Mouse (Mus musculus) MEL (cell line): ENCODE results near the gene Ubap2l. TPM values are rescaled to one million over a fixed set of nuclear protein-coding genes. Genes with fewer than 3 reads are reported as not detected.

Source experiments
- DNase-seq: peaks from one replicate; pipeline ENCODE4 v3.0.0; 2011; ENCODE audit warnings: low read depth, low spot score
- H3K27ac ChIP-seq: 2 replicates; pipeline ENCODE4 v1.5.1; 2012; ENCODE audit warnings: low read depth, mild to moderate bottlenecking, control low read depth, low read length, moderate library complexity; ENCODE audit not compliant: control insufficient read depth
- H3K27me3 ChIP-seq, 2 experiments: fragments of 150-350 bp in 1 of 2; sonication (generic) in 1 of 2; 2 replicates each; pipeline ENCODE4 v1.6.1; 2012; ENCODE audit warnings: low read length in 2 of 2, mild to moderate bottlenecking in 2 of 2, improper control_type of control experiment in 1 of 2, moderate library complexity in 1 of 2; ENCODE audit not compliant: insufficient read depth in 2 of 2, control insufficient read depth in 1 of 2
- H3K36me3 ChIP-seq, 2 experiments: 2 replicates each; pipeline ENCODE4 v1.6.1; 2012 to 2014; ENCODE audit warnings: low read length in 2 of 2, improper control_type of control experiment in 1 of 2, inconsistent platforms in 1 of 2, mild to moderate bottlenecking in 1 of 2; ENCODE audit not compliant: insufficient read depth in 2 of 2, control insufficient read depth in 1 of 2
- H3K4me1 ChIP-seq, 2 experiments: fragments of 150-350 bp in 1 of 2; sonication (generic) in 1 of 2; 2 replicates each; pipeline ENCODE4 v1.6.1; 2012; ENCODE audit warnings: low read length in 2 of 2, improper control_type of control experiment in 1 of 2, mild to moderate bottlenecking in 1 of 2; ENCODE audit not compliant: insufficient read depth in 2 of 2, control insufficient read depth in 1 of 2
- H3K4me3 ChIP-seq, 2 experiments: fragments of 150-350 bp in 1 of 2; sonication (generic) in 1 of 2; 2 replicates each; pipeline ENCODE4 v1.5.1; 2012; ENCODE audit warnings: low read depth in 2 of 2, low read length in 2 of 2, mild to moderate bottlenecking in 2 of 2, moderate library complexity in 2 of 2, control low read depth in 1 of 2, improper control_type of control experiment in 1 of 2; ENCODE audit not compliant: control insufficient read depth in 1 of 2, insufficient read depth in 1 of 2
- H3K79me2 ChIP-seq: 2 replicates; pipeline ENCODE4 v1.6.1; 2012; ENCODE audit warnings: mild to moderate bottlenecking, low read length, moderate library complexity; ENCODE audit not compliant: control insufficient read depth, poor library complexity, insufficient read depth
- H3K9ac ChIP-seq: 2 replicates; pipeline ENCODE4 v1.6.1; 2012; ENCODE audit warnings: low read depth, mild to moderate bottlenecking, control low read depth, low read length, moderate library complexity; ENCODE audit not compliant: control insufficient read depth, poor library complexity, severe bottlenecking
- H3K9me3 ChIP-seq: fragments of 150-350 bp; sonication (generic); replicated peaks from 2 replicates; pipeline ENCODE4 v1.6.1; 2012; ENCODE audit warnings: mild to moderate bottlenecking, low read length, improper control_type of control experiment, moderate library complexity; ENCODE audit not compliant: insufficient read depth
- CHD1 ChIP-seq: IDR thresholded peaks from 2 replicates; pipeline ENCODE4 v1.6.1; 2012; ENCODE audit warnings: low read depth, mild to moderate bottlenecking, inconsistent platforms, low read length, improper control_type of control experiment
- CTCF ChIP-seq, 3 experiments: IDR thresholded peaks in 2 of 3; conservative IDR thresholded peaks in 1 of 3; 2 replicates each; pipeline ENCODE4 v1.5.1; 2011 to 2012; ENCODE audit warnings: low read length in 3 of 3, low read depth in 2 of 3, mild to moderate bottlenecking in 2 of 3, improper control_type of control experiment in 1 of 3, inconsistent platforms in 1 of 3, mixed read lengths in 1 of 3, moderate library complexity in 1 of 3; ENCODE audit not compliant: control insufficient read depth in 1 of 3, insufficient read depth in 1 of 3, poor library complexity in 1 of 3, severe bottlenecking in 1 of 3
- ELF1 ChIP-seq: IDR thresholded peaks from 2 replicates; pipeline ENCODE4 v1.6.1; 2014; ENCODE audit warnings: low read depth, mild to moderate bottlenecking, inconsistent platforms, low read length, improper control_type of control experiment, moderate library complexity
- EP300 ChIP-seq, 2 experiments: IDR thresholded peaks; 2 replicates each; pipeline ENCODE4 v1.6.1; 2011; ENCODE audit warnings: improper control_type of control experiment in 2 of 2, low read length in 2 of 2, low read depth in 1 of 2, mild to moderate bottlenecking in 1 of 2
- GABPA ChIP-seq: IDR thresholded peaks from 2 replicates; pipeline ENCODE4 v1.6.1; 2012; ENCODE audit warnings: low read depth, mild to moderate bottlenecking, inconsistent platforms, low read length, improper control_type of control experiment, moderate library complexity
- GATA1 ChIP-seq: IDR thresholded peaks from 2 replicates; pipeline ENCODE4 v1.6.1; 2011; ENCODE audit warnings: low read depth, low read length, improper control_type of control experiment
- HCFC1 ChIP-seq: IDR thresholded peaks from 2 replicates; pipeline ENCODE4 v1.6.1; 2012; ENCODE audit warnings: low read depth, mild to moderate bottlenecking, inconsistent platforms, low read length, improper control_type of control experiment, moderate library complexity
- KAT2A ChIP-seq: conservative IDR thresholded peaks from 2 replicates; pipeline ENCODE4 v1.6.1; 2012; ENCODE audit warnings: low read depth, low read length, improper control_type of control experiment, inconsistent platforms
- MAFK ChIP-seq: IDR thresholded peaks from 2 replicates; pipeline ENCODE4 v1.6.1; 2011; ENCODE audit warnings: low read depth, mild to moderate bottlenecking, low read length, improper control_type of control experiment, borderline replicate concordance
- MAX ChIP-seq: IDR thresholded peaks from 2 replicates; pipeline ENCODE4 v1.6.1; 2011; ENCODE audit warnings: low read length, improper control_type of control experiment
- MAZ ChIP-seq: IDR thresholded peaks from 2 replicates; pipeline ENCODE4 v1.6.1; 2012; ENCODE audit warnings: low read depth, mild to moderate bottlenecking, inconsistent platforms, low read length, improper control_type of control experiment
- MEF2A ChIP-seq: IDR thresholded peaks from 2 replicates; pipeline ENCODE4 v1.6.1; 2014; ENCODE audit warnings: low read depth, mild to moderate bottlenecking, inconsistent platforms, low read length, improper control_type of control experiment; ENCODE audit not compliant: poor library complexity, insufficient replicate concordance, severe bottlenecking; ENCODE audit errors: extremely low read depth
- MXI1 ChIP-seq: IDR thresholded peaks from 2 replicates; pipeline ENCODE4 v1.6.1; 2011; ENCODE audit warnings: mild to moderate bottlenecking, low read depth, low read length, improper control_type of control experiment
- MYB ChIP-seq: IDR thresholded peaks from 2 replicates; pipeline ENCODE4 v1.6.1; 2011; ENCODE audit warnings: mild to moderate bottlenecking, low read depth, low read length, improper control_type of control experiment
- MYC ChIP-seq: IDR thresholded peaks from 2 replicates; pipeline ENCODE4 v1.6.1; 2011; ENCODE audit warnings: low read depth, mild to moderate bottlenecking, low read length, improper control_type of control experiment, moderate library complexity
- NELFE ChIP-seq: IDR thresholded peaks from 2 replicates; pipeline ENCODE4 v1.6.1; 2011; ENCODE audit warnings: low read depth, low read length, improper control_type of control experiment
- POLR2A ChIP-seq, 2 experiments: IDR thresholded peaks; 2 replicates each; pipeline ENCODE4 v1.6.1; 2011 to 2012; ENCODE audit warnings: low read length in 2 of 2, mild to moderate bottlenecking in 2 of 2, control low read depth in 1 of 2, improper control_type of control experiment in 1 of 2, low read depth in 1 of 2, moderate library complexity in 1 of 2; ENCODE audit not compliant: control insufficient read depth in 1 of 2, insufficient read depth in 1 of 2, poor library complexity in 1 of 2
- POLR2AphosphoS5 ChIP-seq: IDR thresholded peaks from 2 replicates; pipeline ENCODE4 v1.6.1; 2012; ENCODE audit warnings: low read depth, borderline replicate concordance, mild to moderate bottlenecking, inconsistent platforms, low read length, moderate library complexity, mixed read lengths
- RAD21 ChIP-seq: IDR thresholded peaks from 2 replicates; pipeline ENCODE4 v1.6.1; 2011; ENCODE audit warnings: mild to moderate bottlenecking, low read depth, low read length, improper control_type of control experiment
- RCOR1 ChIP-seq: IDR thresholded peaks from 2 replicates; pipeline ENCODE4 v1.6.1; 2012; ENCODE audit warnings: low read depth, mild to moderate bottlenecking, inconsistent platforms, low read length, improper control_type of control experiment
- SIN3A ChIP-seq: IDR thresholded peaks from 2 replicates; pipeline ENCODE4 v1.6.1; 2012; ENCODE audit warnings: low read length, improper control_type of control experiment, inconsistent platforms
- SMC3 ChIP-seq: IDR thresholded peaks from 2 replicates; pipeline ENCODE4 v1.6.1; 2011; ENCODE audit warnings: low read depth, low read length, improper control_type of control experiment
- TAL1 ChIP-seq: IDR thresholded peaks from 2 replicates; pipeline ENCODE4 v1.6.1; 2012; ENCODE audit warnings: mild to moderate bottlenecking, inconsistent platforms, low read length, moderate library complexity, mixed read lengths
- TBP ChIP-seq: IDR thresholded peaks from 2 replicates; pipeline ENCODE4 v1.8.0; 2011; ENCODE audit warnings: low read depth, low read length, improper control_type of control experiment
- TCF12 ChIP-seq: IDR thresholded peaks from 2 replicates; pipeline ENCODE4 v1.6.1; 2014; ENCODE audit warnings: low read depth, mild to moderate bottlenecking, inconsistent platforms, low read length, improper control_type of control experiment, moderate library complexity
- UBTF ChIP-seq: IDR thresholded peaks from 2 replicates; pipeline ENCODE4 v1.6.1; 2012; ENCODE audit warnings: low read depth, mild to moderate bottlenecking, inconsistent platforms, low read length, improper control_type of control experiment, moderate library complexity, borderline replicate concordance; ENCODE audit not compliant: insufficient read depth
- USF1 ChIP-seq: IDR thresholded peaks from 2 replicates; pipeline ENCODE4 v1.6.1; 2014; ENCODE audit warnings: low read depth, mild to moderate bottlenecking, inconsistent platforms, low read length, improper control_type of control experiment, moderate library complexity
- USF2 ChIP-seq, 2 experiments: IDR thresholded peaks; 2 replicates each; pipeline ENCODE4 v1.6.1; 2011 to 2012; ENCODE audit warnings: improper control_type of control experiment in 2 of 2, low read length in 2 of 2, borderline replicate concordance in 1 of 2, inconsistent platforms in 1 of 2, low read depth in 1 of 2, mild to moderate bottlenecking in 1 of 2; ENCODE audit not compliant: insufficient read depth in 1 of 2
- ZC3H11A ChIP-seq: IDR thresholded peaks from 2 replicates; pipeline ENCODE4 v1.6.1; 2012; ENCODE audit warnings: low read depth, mild to moderate bottlenecking, inconsistent platforms, low read length, improper control_type of control experiment
- ZMIZ1 ChIP-seq: IDR thresholded peaks from 2 replicates; pipeline ENCODE4 v1.6.1; 2012; ENCODE audit warnings: low read depth, mild to moderate bottlenecking, inconsistent platforms, low read length, improper control_type of control experiment, moderate library complexity
- polyA plus RNA-seq, 2 experiments: library from polyadenylated mRNA; stranded (reverse) in 1 of 2; unstranded in 1 of 2; fragments of >175 nt in 1 of 2; fragments of >200 nt in 1 of 2; gene quantifications; 2 replicates each; pipeline versions ENCODE4 v1.2.1 to v1.2.4; 2012; ENCODE audit warnings: low replicate concordance in 2 of 2, low read depth in 1 of 2; ENCODE audit not compliant: insufficient read length in 2 of 2, insufficient read depth in 1 of 2, missing spikeins in 1 of 2
- total RNA-seq: library from RNA; depleted of rRNA; stranded (reverse); fragments of 300-350 nt; gene quantifications from 2 replicates; pipeline ENCODE4 v1.2.3, GENCODE M21; 2012

Ubap2l gene
- total and polyA plus RNA-seq, 3 experiments = 107 to 442 (median 247) TPM

DNA sequence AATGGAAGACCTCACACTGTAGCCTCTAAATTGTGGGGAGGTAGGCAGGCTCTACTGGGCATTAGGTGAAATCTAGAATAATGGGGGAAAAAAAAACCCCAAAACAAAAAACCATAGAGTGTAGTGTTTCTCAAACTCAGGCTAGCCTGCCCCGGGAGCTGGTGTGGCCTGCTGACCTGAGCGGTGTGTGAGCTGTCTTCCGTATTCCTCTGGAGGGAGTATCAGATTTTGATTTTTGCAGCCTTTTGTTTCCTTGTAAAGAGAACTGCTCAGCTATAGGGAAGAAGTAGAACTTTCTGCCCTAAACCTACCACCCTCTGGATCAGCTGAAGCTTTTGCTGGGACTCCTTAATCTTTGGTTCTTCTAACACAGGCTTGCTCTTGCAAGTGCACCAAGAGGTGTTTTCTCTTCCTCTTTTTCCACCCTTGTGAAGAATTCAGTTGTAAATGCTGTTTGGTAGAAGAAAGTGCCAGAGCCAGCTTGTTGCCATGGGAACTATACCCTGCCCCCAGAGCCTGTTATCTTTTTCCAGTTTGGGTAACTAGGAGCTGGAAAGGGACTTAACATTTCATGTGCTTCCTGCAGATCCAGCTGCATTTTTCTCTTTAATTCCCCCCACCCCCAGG is 31.4 kb upstream of the Ubap2l start (continued):
- TF ChIP-seq RCOR1 (no peak; the same call in 1 of the 2 replicates), ELF1 (peak; percentile 63; the same call in 1 of the 2 replicates), EP300 (IDR thresholded peaks at IDR 0.05; ENCODE audit: low read depth in 1 of 2, low read length in 2 of 2) (peak; percentile 70 to 80), MAZ (no peak), RAD21 (no peak), ZC3H11A (no peak), MEF2A (no peak), USF1 (no peak), MXI1 (peak; percentile 77), MAX (no peak), TAL1 (peak; percentile 30; the same call in 1 of the 2 replicates), SIN3A (peak; percentile 94), HCFC1 (no peak), POLR2AphosphoS5 (no peak), ZMIZ1 (no peak), NELFE (no peak)
- TF ChIP-seq, all 39 proteins: peak for 9

DNA sequence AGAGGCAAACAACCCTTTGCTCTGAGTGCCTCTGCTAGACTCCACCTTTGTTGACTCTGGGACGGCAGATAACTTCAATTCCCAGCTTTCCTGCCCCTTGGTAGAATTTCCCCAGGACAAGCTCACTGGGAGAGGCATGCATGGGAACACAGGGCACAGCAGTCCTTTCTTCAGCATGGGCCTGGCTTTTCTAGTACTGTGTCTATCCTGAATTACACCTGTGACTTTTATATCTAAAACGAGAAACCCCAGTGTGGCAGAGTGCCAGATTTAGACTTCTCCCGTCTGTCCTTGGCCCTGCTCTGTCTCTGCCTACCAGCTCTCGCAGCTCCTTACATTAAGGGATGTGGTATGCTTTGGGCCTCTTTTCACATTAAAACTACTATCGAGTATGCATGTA is 30.6 kb upstream of the Ubap2l start:
- Histone ChIP-seq H3K36me3 (peaks cover 7 to 53% of the 10 kb centered on the region in 2 experiments), H3K27ac (peak overlapping the region; percentile 83)
- no peak for TF ChIP-seq KAT2A
- peak; percentile 66 for TF ChIP-seq SIN3A
- TF ChIP-seq POLR2A (IDR thresholded peaks at IDR 0.05; ENCODE audit: control insufficient read depth in 1 of 2, insufficient read depth in 1 of 2, low read depth in 1 of 2, low read length in 2 of 2, poor library complexity in 1 of 2) = no peak
- peak in 1 of 2 experiments; percentile 8; a peak in 1 of 4 replicates for TF ChIP-seq EP300 (IDR thresholded peaks at IDR 0.05; ENCODE audit: low read depth in 1 of 2, low read length in 2 of 2)
- TF ChIP-seq GATA1 = peak; percentile 38; the same call in 1 of the 2 replicates
- peak; percentile 7; the same call in 1 of the 2 replicates for TF ChIP-seq TCF12
- TF ChIP-seq TAL1 = peak; percentile 41
- no peak for TF ChIP-seq UBTF
- no peak for TF ChIP-seq MAZ
- TF ChIP-seq CHD1 = 0 out of 2 replicates have a peak, but pooled peaks have one; percentile 43
- 0 out of 2 replicates have a peak, but pooled peaks have one; percentile 16 for TF ChIP-seq MYC
- TF ChIP-seq MAFK = no peak
- TF ChIP-seq POLR2AphosphoS5 = no peak
- no peak for TF ChIP-seq GABPA
- TF ChIP-seq MYB = no peak
- TF ChIP-seq HCFC1 = no peak
- TF ChIP-seq CTCF (IDR thresholded peaks at IDR 0.05 in 2 of 3, conservative IDR thresholded peaks at IDR 0.05 in 1 of 3; ENCODE audit: control insufficient read depth in 1 of 3, insufficient read depth in 1 of 3, low read depth in 2 of 3, low read length in 3 of 3, poor library complexity in 1 of 3, severe bottlenecking in 1 of 3) = no peak
- no peak for TF ChIP-seq USF2 (IDR thresholded peaks at IDR 0.05; ENCODE audit: borderline replicate concordance in 1 of 2, insufficient read depth in 1 of 2, low read depth in 1 of 2, low read length in 2 of 2)
- TF ChIP-seq SMC3 = no peak
- TF ChIP-seq TBP = no peak; the same call in 1 of the 2 replicates
- TF ChIP-seq, all 39 proteins: peak for 7
- no peaks in the 10 kb centered on the region for H3K27me3 ChIP-seq
- peaks cover 26 to 51% of the 10 kb centered on the region in 2 experiments for H3K4me1 ChIP-seq
- H3K79me2 ChIP-seq = peaks cover 67% of the 10 kb centered on the region
- H3K9me3 ChIP-seq = no peaks in the 10 kb centered on the region
- H3K9ac ChIP-seq = peak overlapping the region; percentile 59
- H3K4me3 ChIP-seq = peak overlapping the region; percentile 8 to 23; a peak in 2 of 4 replicates
- peak; percentile 86 for DNase-seq
